Mouse (Mus musculus) CH12.LX (cell line): ENCODE data around the gene Cobl. TPM values are rescaled to one million over a fixed set of nuclear protein-coding genes. Genes with fewer than 3 reads are reported as not detected.

Source experiments
- DNase-seq: peaks from one replicate; pipeline ENCODE4 v3.0.0-alpha.2; 2013; ENCODE audit errors: extremely low read depth
- H3K27ac ChIP-seq: 2 replicates; pipeline ENCODE4 v1.5.1; 2012; ENCODE audit warnings: low read depth, mild to moderate bottlenecking, control low read depth, moderate library complexity; ENCODE audit not compliant: insufficient read depth
- H3K27me3 ChIP-seq: replicated peaks from 2 replicates; pipeline ENCODE3; 2012; ENCODE audit warnings: inconsistent platforms
- H3K36me3 ChIP-seq, 2 experiments: replicated peaks in 1 of 2; 2 replicates each; pipeline versions ENCODE3 to v1.6.1; 2012; ENCODE audit warnings: inconsistent platforms in 1 of 2, low read length in 1 of 2, mild to moderate bottlenecking in 1 of 2, mixed read lengths in 1 of 2, moderate library complexity in 1 of 2; ENCODE audit not compliant: control insufficient read depth in 1 of 2, insufficient read depth in 1 of 2
- H3K4me1 ChIP-seq, 2 experiments: 2 replicates each; pipeline ENCODE4 v1.6.1; 2012; ENCODE audit warnings: inconsistent platforms in 1 of 2, moderate library complexity in 1 of 2; ENCODE audit not compliant: insufficient read depth in 2 of 2, control insufficient read depth in 1 of 2
- H3K4me2 ChIP-seq: 2 replicates; pipeline ENCODE4 v1.6.1; 2012; ENCODE audit warnings: low read depth, mild to moderate bottlenecking, control low read depth; ENCODE audit not compliant: poor library complexity, insufficient read depth, severe bottlenecking
- H3K4me3 ChIP-seq, 3 experiments: fragments of 150-350 bp in 1 of 3; sonication (generic) in 1 of 3; replicated peaks in 1 of 3; 2 replicates each; pipeline versions ENCODE3 to v1.5.1; 2011 to 2012; ENCODE audit warnings: low read depth in 2 of 3, low read length in 2 of 3, mild to moderate bottlenecking in 2 of 3, moderate library complexity in 2 of 3, control low read depth in 1 of 3, improper control_type of control experiment in 1 of 3, inconsistent platforms in 1 of 3, mixed read lengths in 1 of 3; ENCODE audit not compliant: poor library complexity in 1 of 3
- H3K79me2 ChIP-seq: replicated peaks from 2 replicates; pipeline ENCODE4 v1.6.1; 2012; ENCODE audit warnings: mild to moderate bottlenecking, moderate library complexity; ENCODE audit not compliant: control insufficient read depth, poor library complexity, insufficient read depth, severe bottlenecking; ENCODE audit errors: extremely low read depth
- H3K9ac ChIP-seq: 2 replicates; pipeline ENCODE4 v1.6.1; 2012; ENCODE audit warnings: low read depth, mild to moderate bottlenecking, control low read depth, moderate library complexity; ENCODE audit not compliant: insufficient read depth
- H3K9me3 ChIP-seq: replicated peaks from 2 replicates; pipeline ENCODE3; 2012; ENCODE audit warnings: low read length, inconsistent platforms, mixed read lengths
- BHLHE40 ChIP-seq: IDR thresholded peaks from 2 replicates; pipeline ENCODE4 v1.6.1; 2011; ENCODE audit warnings: mild to moderate bottlenecking, low read depth, low read length, improper control_type of control experiment
- CHD1 ChIP-seq: IDR thresholded peaks from 2 replicates; pipeline ENCODE4 v1.6.1; 2012; ENCODE audit warnings: low read depth, low read length, improper control_type of control experiment, inconsistent platforms
- CHD2 ChIP-seq: IDR thresholded peaks from 2 replicates; pipeline ENCODE4 v1.6.1; 2011; ENCODE audit warnings: low read length, improper control_type of control experiment
- CTCF ChIP-seq, 2 experiments: IDR thresholded peaks in 1 of 2; conservative IDR thresholded peaks in 1 of 2; 2 replicates each; pipeline ENCODE4 v1.5.1; 2011 to 2012; ENCODE audit warnings: low read depth in 2 of 2, low read length in 2 of 2, improper control_type of control experiment in 1 of 2, inconsistent platforms in 1 of 2, mild to moderate bottlenecking in 1 of 2, moderate library complexity in 1 of 2
- ELF1 ChIP-seq: IDR thresholded peaks from 2 replicates; pipeline ENCODE4 v1.6.1; 2014; ENCODE audit warnings: low read depth, mild to moderate bottlenecking, inconsistent platforms, low read length, improper control_type of control experiment
- GABPA ChIP-seq: IDR thresholded peaks from 2 replicates; pipeline ENCODE4 v1.6.1; 2012; ENCODE audit warnings: low read depth, low read length, improper control_type of control experiment, inconsistent platforms; ENCODE audit not compliant: insufficient replicate concordance
- KAT2A ChIP-seq: IDR thresholded peaks from 2 replicates; pipeline ENCODE4 v1.6.1; 2012; ENCODE audit warnings: low read length, improper control_type of control experiment, inconsistent platforms; ENCODE audit not compliant: insufficient replicate concordance
- MEF2A ChIP-seq: IDR thresholded peaks from 2 replicates; pipeline ENCODE4 v1.6.1; 2014; ENCODE audit warnings: low read depth, mild to moderate bottlenecking, inconsistent platforms, low read length, improper control_type of control experiment, borderline replicate concordance
- MYC ChIP-seq: IDR thresholded peaks from 2 replicates; pipeline ENCODE4 v1.6.1; 2011; ENCODE audit warnings: low read depth, mild to moderate bottlenecking, improper control_type of control experiment, low read length
- NRF1 ChIP-seq: IDR thresholded peaks from 2 replicates; pipeline ENCODE4 v1.6.1; 2014; ENCODE audit warnings: low read depth, mild to moderate bottlenecking, inconsistent platforms, low read length, improper control_type of control experiment, moderate library complexity
- POLR2A ChIP-seq: IDR thresholded peaks from 2 replicates; pipeline ENCODE4 v1.6.1; 2011; ENCODE audit warnings: low read depth, mild to moderate bottlenecking, improper control_type of control experiment, low read length
- RAD21 ChIP-seq: IDR thresholded peaks from 2 replicates; pipeline ENCODE4 v1.6.1; 2011; ENCODE audit warnings: low read depth, mild to moderate bottlenecking, low read length, improper control_type of control experiment, moderate library complexity
- RCOR1 ChIP-seq: conservative IDR thresholded peaks from 2 replicates; pipeline ENCODE4 v1.6.1; 2012; ENCODE audit warnings: low read depth, mild to moderate bottlenecking, inconsistent platforms, low read length, improper control_type of control experiment
- SIN3A ChIP-seq: IDR thresholded peaks from 2 replicates; pipeline ENCODE4 v1.6.1; 2012; ENCODE audit warnings: low read length, improper control_type of control experiment, inconsistent platforms
- TCF12 ChIP-seq: IDR thresholded peaks from 2 replicates; pipeline ENCODE4 v1.6.1; 2014; ENCODE audit warnings: low read depth, mild to moderate bottlenecking, inconsistent platforms, low read length, improper control_type of control experiment
- USF1 ChIP-seq: IDR thresholded peaks from 2 replicates; pipeline ENCODE4 v1.6.1; 2014; ENCODE audit warnings: low read depth, mild to moderate bottlenecking, inconsistent platforms, low read length, improper control_type of control experiment
- ZKSCAN1 ChIP-seq: IDR thresholded peaks from 2 replicates; pipeline ENCODE4 v1.6.1; 2012; ENCODE audit warnings: low read depth, inconsistent platforms, low read length, improper control_type of control experiment, borderline replicate concordance
- ZMIZ1 ChIP-seq: IDR thresholded peaks from 2 replicates; pipeline ENCODE4 v1.6.1; 2012; ENCODE audit warnings: low read depth, mild to moderate bottlenecking, inconsistent platforms, low read length, improper control_type of control experiment
- ZNF384 ChIP-seq: IDR thresholded peaks from 2 replicates; pipeline ENCODE4 v1.6.1; 2012; ENCODE audit warnings: low read depth, low read length, improper control_type of control experiment, inconsistent platforms
- dilution Hi-C: fragments of 300-500 bp; cut with MboI; formaldehyde crosslinking; loops from 2 replicates; pipeline ENCODE4 v1.14.3; 2020; ENCODE audit warnings: low sequenced_read_pairs; ENCODE audit not compliant: extremely low pct_unique_long_range_greater_than_20kb, extremely low pct_ligation_motif_present
- in situ Hi-C: fragments of 300-500 bp; cut with MboI; formaldehyde crosslinking; loops from 3 replicates; pipeline ENCODE4 v1.14.3; 2019; ENCODE audit warnings: low sequenced_read_pairs, low pct_ligation_motif_present, low pct_unique_long_range_greater_than_20kb, mixed read lengths
- polyA plus RNA-seq: library from polyadenylated mRNA; unstranded; fragments of >175 nt; gene quantifications from 2 replicates; pipeline ENCODE4 v1.2.1, GENCODE M21; 2012; ENCODE audit warnings: low read depth; ENCODE audit not compliant: insufficient read length
- total RNA-seq, 2 experiments: library from RNA; depleted of rRNA; stranded (reverse); fragments of 300-350 nt in 1 of 2; fragments of >200 nt in 1 of 2; gene quantifications; 2 replicates each; pipeline ENCODE4 v1.2.3; 2012 to 2014

The Cobl gene
- total and polyA plus RNA-seq, 3 experiments, result 0.06 to 0.13 TPM; not detected in 1

DNA sequence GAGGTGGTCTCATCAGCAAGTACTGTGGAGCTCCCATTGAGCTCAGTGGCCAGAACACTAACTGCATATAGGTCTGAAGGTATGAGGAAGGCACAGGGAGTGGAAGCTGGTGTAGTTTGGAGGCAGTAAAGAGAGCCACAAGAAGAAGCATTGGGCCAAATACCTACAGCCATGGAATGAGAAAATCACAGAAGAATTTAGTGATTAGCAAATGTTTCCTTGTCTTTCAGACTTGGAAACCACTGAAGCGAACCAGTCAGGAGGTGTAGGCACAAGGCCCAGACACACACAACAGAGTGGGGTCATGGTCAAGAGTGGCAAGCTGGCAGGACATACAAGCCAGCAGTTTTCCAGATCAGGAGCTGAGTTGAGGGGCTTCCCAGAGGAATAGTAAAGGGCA, 230.6 kb downstream of the Cobl start:
- in situ Hi-C loops, result no loop called here
- no peaks in the 10 kb centered on the region for H3K9me3 ChIP-seq
- no peak overlapping the region for H3K4me3 ChIP-seq
- H3K27me3 ChIP-seq, result no peaks in the 10 kb centered on the region
- H3K9ac ChIP-seq, result no peak overlapping the region
- no peak overlapping the region for H3K4me2 ChIP-seq
- dilution Hi-C loops, result no loop called here
- peaks cover 0 to 5% of the 10 kb centered on the region in 2 experiments; a peak in 2 of 4 replicates for H3K4me1 ChIP-seq
- H3K79me2 ChIP-seq, result no peaks in the 10 kb centered on the region
- DNase-seq, result no peak
- no peak for TF ChIP-seq ZKSCAN1
- no peak for TF ChIP-seq SIN3A
- no peak for TF ChIP-seq KAT2A
- no peak for TF ChIP-seq TCF12
- TF ChIP-seq BHLHE40, result no peak
- no peak for TF ChIP-seq USF1
- no peak for TF ChIP-seq CHD1
- TF ChIP-seq MEF2A, result no peak
- TF ChIP-seq RAD21, result no peak
- no peak for TF ChIP-seq MYC
- TF ChIP-seq, all 38 proteins: peak for 0
- no peak overlapping the region for H3K27ac ChIP-seq
- H3K36me3 ChIP-seq, result no peaks in the 10 kb centered on the region

DNA sequence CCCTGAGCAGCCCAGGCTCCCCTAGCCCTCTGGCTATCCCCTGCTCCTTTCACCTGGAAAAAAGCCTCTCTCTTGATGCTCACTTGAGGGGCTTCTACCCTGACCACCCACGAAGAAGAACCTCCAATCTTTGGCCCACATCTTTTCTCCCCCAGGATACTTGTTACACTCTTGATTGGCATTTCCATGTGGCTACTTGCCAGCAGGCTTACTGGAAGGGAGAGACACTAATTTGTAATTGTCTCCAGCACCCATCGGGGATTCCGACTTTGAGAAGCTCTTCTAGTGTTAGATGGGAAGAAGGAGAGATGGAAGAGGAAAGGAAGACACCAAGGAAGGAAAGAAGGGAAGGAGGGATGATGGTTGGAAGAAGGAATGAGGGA, 232.0 kb downstream of the Cobl start:
- dilution Hi-C loops, result no loop called here
- Histone ChIP-seq H3K27ac (no peak overlapping the region), H3K9me3 (no peaks in the 10 kb centered on the region), H3K4me3 (no peak overlapping the region), H3K27me3 (no peaks in the 10 kb centered on the region), H3K4me1 (peaks cover 0 to 3% of the 10 kb centered on the region in 2 experiments; a peak in 2 of 4 replicates), H3K36me3 (no peaks in the 10 kb centered on the region), H3K4me2 (no peak overlapping the region), H3K79me2 (no peaks in the 10 kb centered on the region), H3K9ac (no peak overlapping the region)
- in situ Hi-C loops, result no loop called here
- TF ChIP-seq ZMIZ1 (no peak), RCOR1 (no peak), ZKSCAN1 (no peak), CHD2 (no peak), ELF1 (no peak), NRF1 (no peak), CTCF (conservative IDR thresholded peaks at IDR 0.05 in 1 of 2, IDR thresholded peaks at IDR 0.05 in 1 of 2; ENCODE audit: low read depth in 2 of 2, low read length in 2 of 2) (no peak), USF1 (no peak), ZNF384 (no peak), TCF12 (no peak), POLR2A (no peak), GABPA (no peak), SIN3A (no peak)
- DNase-seq, result no peak
